Mouse (Mus musculus) spleen, adult 2 months (tissue): Measurements from ENCODE around the gene Fgfr2. TPM values are rescaled to one million over a fixed set of nuclear protein-coding genes. Genes with fewer than 3 reads are reported as not detected.

Source experiments
- DNase-seq, 2 experiments: peaks; one replicate each; pipeline versions ENCODE4 v3.0.0 to v3.0.0-alpha.2; 2012 to 2021; ENCODE audit warnings: low spot score in 2 of 2, low read depth in 1 of 2
- H3K27ac ChIP-seq: fragments of 200-500 bp; 2 replicates; pipeline ENCODE4 v1.5.1; 2012; ENCODE audit warnings: low read length, inconsistent platforms; ENCODE audit not compliant: insufficient read depth
- H3K27me3 ChIP-seq: fragments of 200-500 bp; 2 replicates; pipeline ENCODE4 v1.6.1; 2012; ENCODE audit warnings: mild to moderate bottlenecking, moderate library complexity, low read length, inconsistent platforms; ENCODE audit not compliant: control insufficient read depth, insufficient read depth
- H3K36me3 ChIP-seq: fragments of 200-500 bp; 2 replicates; pipeline ENCODE4 v1.6.1; 2012; ENCODE audit warnings: mild to moderate bottlenecking, low read length, inconsistent platforms; ENCODE audit not compliant: control insufficient read depth, insufficient read depth
- H3K4me1 ChIP-seq: fragments of 200-500 bp; 2 replicates; pipeline ENCODE4 v1.6.1; 2011; ENCODE audit warnings: inconsistent platforms; ENCODE audit not compliant: control insufficient read depth, insufficient read depth, insufficient read length
- H3K4me3 ChIP-seq: fragments of 200-500 bp; 2 replicates; pipeline ENCODE4 v1.5.1; 2011; ENCODE audit warnings: mild to moderate bottlenecking, inconsistent platforms; ENCODE audit not compliant: insufficient read depth, insufficient read length; ENCODE audit errors: extremely low read depth
- CTCF ChIP-seq: fragments of 200-500 bp; IDR thresholded peaks from 2 replicates; pipeline ENCODE4 v1.5.1; 2011; ENCODE audit warnings: mild to moderate bottlenecking, inconsistent platforms; ENCODE audit not compliant: insufficient read depth, insufficient read length, insufficient replicate concordance; ENCODE audit errors: extremely low read depth
- POLR2A ChIP-seq: fragments of 200-500 bp; IDR thresholded peaks from 2 replicates; pipeline ENCODE4 v1.6.1; 2011; ENCODE audit warnings: low read depth, low read length, inconsistent platforms
- WGBS: fragments of 180-500 bp; shearing (Covaris S2); methylation state at CpG from one replicate; pipeline ENCODE4 v1.1.7; 2018; 5-methylcytosine and 5-hydroxymethylcytosine counted together
- polyA plus RNA-seq: library from polyadenylated mRNA; depleted of rRNA; stranded (reverse); fragments of >200 nt; gene quantifications from 2 replicates; pipeline ENCODE4 v1.2.3, GENCODE M21; 2012

Fgfr2 gene
- polyA plus RNA-seq, 1 experiment, result 1.6 TPM

DNA sequence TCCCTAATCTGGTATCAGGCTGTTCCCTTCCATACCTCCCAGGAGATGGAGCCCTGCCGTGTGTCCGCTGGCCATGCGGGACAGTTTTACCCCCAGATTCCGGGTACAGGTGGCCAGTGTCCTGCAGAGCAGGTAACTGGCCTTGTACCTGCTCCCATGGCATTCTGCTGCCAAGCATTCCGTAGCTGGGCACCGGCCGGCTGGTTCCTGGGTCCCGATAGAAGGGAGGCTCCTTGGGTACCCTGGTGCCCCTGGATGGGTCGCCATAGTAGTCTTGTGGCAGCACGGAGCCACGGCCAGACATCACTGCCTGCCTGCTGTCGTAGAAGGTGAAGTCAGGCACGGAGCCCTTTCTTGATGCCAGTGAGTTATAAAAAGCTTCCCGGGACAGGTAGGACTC lies 108.5 kb downstream of the Fgfr2 start:
- no peak overlapping the region for H3K4me3 ChIP-seq
- TF ChIP-seq POLR2A (no peak), CTCF (no peak)
- H3K27ac ChIP-seq, result no peak overlapping the region
- no peaks in the 10 kb centered on the region for H3K27me3 ChIP-seq
- WGBS, result 93% methylated on average over 14 of the region's 14 CpGs
- H3K36me3 ChIP-seq, result no peaks in the 10 kb centered on the region
- no peak for DNase-seq
- H3K4me1 ChIP-seq, result no peaks in the 10 kb centered on the region

DNA sequence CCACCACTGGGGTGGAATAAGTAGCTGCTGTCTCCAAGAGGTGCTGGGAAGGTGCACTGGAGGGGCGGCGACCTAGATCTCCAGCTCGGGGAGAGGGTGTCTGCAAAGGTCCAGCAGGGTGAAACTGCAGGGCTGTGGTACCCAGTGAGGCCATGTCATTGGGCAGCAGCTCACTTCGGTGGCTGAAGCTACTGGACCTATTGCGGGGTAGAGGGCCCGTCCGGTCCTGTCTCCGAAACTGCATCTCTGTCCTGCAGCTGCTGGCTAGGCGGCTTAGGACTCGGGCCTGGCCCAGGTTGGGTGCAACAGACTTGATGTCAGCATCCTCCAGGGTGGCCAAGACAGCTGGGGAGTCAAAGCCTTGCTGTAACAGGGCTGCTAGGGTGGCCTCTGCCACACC lies 109.2 kb downstream of the Fgfr2 start:
- no peak for TF ChIP-seq POLR2A
- no peak for TF ChIP-seq CTCF
- Histone ChIP-seq H3K4me3 (no peak overlapping the region), H3K27me3 (no peaks in the 10 kb centered on the region), H3K4me1 (no peaks in the 10 kb centered on the region), H3K36me3 (no peaks in the 10 kb centered on the region), H3K27ac (no peak overlapping the region)
- 95% methylated on average over 10 of the region's 10 CpGs for WGBS
- no peak for DNase-seq

GRCm38 (mm10) chr7:133012637-133013366 lies 110.3 kb downstream of the Fgfr2 start:
- DNase-seq, result no peak
- TF ChIP-seq POLR2A, result no peak
- TF ChIP-seq CTCF, result no peak
- Histone ChIP-seq H3K27ac (no peak overlapping the region), H3K27me3 (no peaks in the 10 kb centered on the region), H3K4me3 (no peak overlapping the region), H3K36me3 (no peaks in the 10 kb centered on the region), H3K4me1 (no peaks in the 10 kb centered on the region)
- WGBS, result 76% methylated on average over 14 of the region's 14 CpGs

DNA sequence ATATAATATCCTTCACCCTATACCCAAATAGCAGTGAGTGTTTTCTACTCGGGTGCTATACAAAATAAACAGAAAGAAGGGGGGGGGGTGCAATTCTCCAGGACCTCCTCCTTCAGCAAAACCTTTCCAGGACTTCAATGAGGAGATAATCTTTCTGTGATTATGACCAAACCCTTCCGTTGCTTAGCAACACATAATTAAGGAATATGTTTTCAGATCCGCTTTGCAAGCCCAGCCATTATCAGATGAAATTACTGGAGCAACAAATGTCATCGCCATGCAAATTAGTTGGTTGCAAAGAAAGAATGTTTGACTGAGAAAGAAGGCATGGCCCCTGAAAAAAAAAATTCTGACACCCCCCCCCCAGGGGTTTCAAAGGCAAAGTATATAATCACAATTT lies 111.5 kb downstream of the Fgfr2 start:
- Histone ChIP-seq H3K4me1 (no peaks in the 10 kb centered on the region), H3K27ac (no peak overlapping the region), H3K36me3 (no peaks in the 10 kb centered on the region), H3K27me3 (no peaks in the 10 kb centered on the region), H3K4me3 (no peak overlapping the region)
- TF ChIP-seq CTCF, result no peak
- TF ChIP-seq POLR2A, result no peak
- 81% methylated on average over 4 of the region's 4 CpGs for WGBS
- DNase-seq, result no peak

DNA sequence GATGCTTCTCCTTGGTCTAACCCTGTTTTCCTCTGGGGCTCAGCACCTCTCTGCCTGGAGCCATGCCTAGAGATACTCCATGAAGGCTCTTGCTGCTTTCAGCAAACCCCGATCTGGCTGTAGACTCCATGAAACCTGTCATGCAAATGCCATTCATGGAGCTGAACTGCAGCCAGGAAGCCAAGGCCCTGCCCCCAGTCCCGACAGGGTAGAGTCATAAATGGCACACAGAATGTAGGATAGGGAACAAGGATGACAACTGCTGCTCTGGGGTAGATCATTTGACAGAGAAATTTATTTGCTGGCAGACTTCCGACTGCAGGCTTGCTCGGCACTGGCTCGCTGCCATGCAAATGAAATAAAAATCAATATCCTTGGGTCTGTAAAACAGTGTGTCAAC lies 112.0 kb downstream of the Fgfr2 start:
- Histone ChIP-seq H3K36me3 (no peaks in the 10 kb centered on the region), H3K27ac (no peak overlapping the region), H3K4me3 (no peak overlapping the region), H3K27me3 (no peaks in the 10 kb centered on the region), H3K4me1 (no peaks in the 10 kb centered on the region)
- TF ChIP-seq POLR2A (no peak), CTCF (no peak)
- DNase-seq, result no peak
- WGBS, result 88% methylated on average over 5 of the region's 5 CpGs

DNA sequence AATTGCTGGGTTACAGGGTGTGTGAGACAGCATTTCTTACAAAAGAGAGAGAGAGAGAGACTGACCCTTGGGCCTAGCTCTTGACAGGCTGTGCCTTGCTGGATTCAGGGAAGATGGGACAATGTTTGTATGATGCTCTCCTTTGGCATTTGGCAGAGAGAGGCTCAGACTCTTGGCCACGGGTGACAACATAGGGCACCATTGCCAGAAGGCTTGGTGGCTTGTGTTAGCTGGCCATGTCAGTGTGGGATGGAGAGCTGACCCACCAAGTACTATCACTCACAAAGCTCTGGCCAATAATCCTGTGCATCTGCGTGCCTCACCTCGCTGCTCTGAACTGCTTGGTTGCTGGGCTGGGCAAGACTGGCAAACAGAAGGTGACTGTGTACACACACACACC lies 112.7 kb downstream of the Fgfr2 start:
- WGBS, result 92% methylated on average over 3 of the region's 3 CpGs
- no peaks in the 10 kb centered on the region for H3K4me1 ChIP-seq

GRCm38 (mm10) chr7:133009676-133010075 lies 113.5 kb downstream of the Fgfr2 start:
- H3K4me1 ChIP-seq, result no peaks in the 10 kb centered on the region
- H3K36me3 ChIP-seq, result no peaks in the 10 kb centered on the region
- DNase-seq, result no peak
- WGBS, result 88% methylated on average over 8 of the region's 8 CpGs
- H3K27ac ChIP-seq, result no peak overlapping the region
- no peak overlapping the region for H3K4me3 ChIP-seq
- H3K27me3 ChIP-seq, result no peaks in the 10 kb centered on the region
- TF ChIP-seq CTCF, result no peak
- no peak for TF ChIP-seq POLR2A

More for the DNA sequence above, 112.7 kb downstream of the Fgfr2 start:
- TF ChIP-seq CTCF, result no peak
- TF ChIP-seq POLR2A, result no peak
- DNase-seq, result no peak
- Histone ChIP-seq H3K4me3 (no peak overlapping the region), H3K27me3 (no peaks in the 10 kb centered on the region), H3K27ac (no peak overlapping the region), H3K36me3 (no peaks in the 10 kb centered on the region)
